Mouse (Mus musculus) lung, embryonic 14.5 days (tissue): ENCODE measurements around the gene Gfra1. TPM values are rescaled to one million over a fixed set of nuclear protein-coding genes. Genes with fewer than 3 reads are reported as not detected.

Experiments
- ATAC-seq: fragments of 200-750 bp; cut with Nextera tagmentation; 2 replicates; pipeline ENCODE4 v1.8.0; 2017; ENCODE audit warnings: mild to moderate bottlenecking, moderate TSS enrichment, moderate library complexity; ENCODE audit not compliant: insufficient read depth
- DNase-seq: peaks from one replicate; pipeline ENCODE4 v3.0.0-alpha.2; 2015
- H3K27ac ChIP-seq: fragments of 300-500 bp; sonication (generic); 2 replicates; pipeline ENCODE4 v1.5.1; 2014; ENCODE audit warnings: low read depth, mild to moderate bottlenecking, moderate library complexity
- H3K27me3 ChIP-seq: fragments of 300-500 bp; sonication (generic); 2 replicates; pipeline ENCODE4 v1.6.1; 2014; ENCODE audit warnings: low read length, control low read depth; ENCODE audit not compliant: insufficient read depth
- H3K36me3 ChIP-seq: fragments of 300-500 bp; sonication (generic); 2 replicates; pipeline ENCODE4 v1.6.1; 2014; ENCODE audit warnings: control low read depth; ENCODE audit not compliant: insufficient read depth
- H3K4me1 ChIP-seq: fragments of 300-500 bp; sonication (generic); 2 replicates; pipeline ENCODE4 v1.6.1; 2014; ENCODE audit warnings: antibody characterized with exemption, control low read depth; ENCODE audit not compliant: insufficient read depth
- H3K4me2 ChIP-seq: fragments of 300-500 bp; sonication (generic); 2 replicates; pipeline ENCODE4 v1.6.1; 2014; ENCODE audit warnings: mild to moderate bottlenecking
- H3K4me3 ChIP-seq: fragments of 300-500 bp; sonication (generic); 2 replicates; pipeline ENCODE4 v1.5.1; 2014; ENCODE audit warnings: low read depth, low read length
- H3K9ac ChIP-seq: fragments of 300-500 bp; sonication (generic); 2 replicates; pipeline ENCODE4 v1.6.1; 2014
- H3K9me3 ChIP-seq: fragments of 300-500 bp; sonication (generic); 2 replicates; pipeline ENCODE4 v1.6.1; 2016; ENCODE audit warnings: low read depth, low read length, control low read depth
- CTCF ChIP-seq: IDR thresholded peaks from 2 replicates; pipeline ENCODE4 v1.5.1; 2016; ENCODE audit warnings: antibody characterized with exemption, low read depth
- WGBS: fragments of 180-500 bp; shearing (Covaris S2); extraction: QIAGEN DNeasy Blood & Tissue Kit; methylation state at CpG from one replicate; pipeline ENCODE4 v1.1.7; 2014; 5-methylcytosine and 5-hydroxymethylcytosine counted together
- polyA plus RNA-seq: library from polyadenylated mRNA; unstranded; fragments of >200 nt; fragmentation: Nextera tagmentation; extraction: Ambion mirVana; gene quantifications from 2 replicates; pipeline ENCODE4 v1.2.1, GENCODE M21; 2014

The Gfra1 gene
- polyA plus RNA-seq, 1 experiment from 2014 or later = 6.7 TPM

DNA sequence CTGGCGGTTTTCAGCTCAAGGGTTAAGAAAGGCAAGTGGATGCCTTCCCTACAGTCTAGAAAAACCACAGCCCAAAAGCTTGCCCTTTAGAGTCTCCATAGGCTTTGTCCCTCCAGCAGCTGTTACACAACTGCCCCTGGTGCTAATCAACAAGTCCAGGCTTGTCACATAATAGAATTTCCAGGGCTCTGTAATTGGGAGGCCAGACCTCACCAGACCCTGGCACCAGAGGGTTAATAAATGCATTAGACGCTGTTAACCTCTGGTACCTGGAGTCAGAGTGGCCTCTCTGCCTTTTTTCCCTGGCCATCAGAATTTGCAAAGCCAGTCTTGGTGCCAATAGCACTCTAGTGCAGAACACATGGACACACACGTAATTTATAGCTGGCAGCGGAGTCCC is 211.6 kb downstream of the Gfra1 start:
- ATAC-seq (no peak), DNase-seq (no peak)
- H3K9ac ChIP-seq = no peak overlapping the region

DNA sequence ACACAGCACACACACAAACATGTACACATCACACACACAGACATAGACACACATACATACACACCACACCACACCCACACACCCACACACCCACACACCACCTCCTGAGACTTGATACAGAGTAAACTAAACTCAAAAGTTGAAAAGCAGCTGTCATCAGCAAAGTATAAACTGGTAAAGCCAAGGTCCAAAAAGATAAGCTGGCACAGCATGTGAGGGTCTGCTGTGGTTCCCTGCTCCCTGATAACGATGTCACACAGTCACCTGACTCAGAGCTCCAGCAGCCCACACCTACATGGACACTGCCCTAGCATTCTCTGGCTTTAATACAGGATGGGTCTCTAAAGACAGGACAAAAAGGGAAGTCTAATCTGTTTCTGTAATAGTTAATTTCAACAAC is 212.1 kb downstream of the Gfra1 start:
- no peak for DNase-seq
- no peak overlapping the region for H3K9ac ChIP-seq
- H3K4me2 ChIP-seq = no peak overlapping the region
- no peaks in the 10 kb centered on the region for H3K27me3 ChIP-seq
- no peak overlapping the region for H3K27ac ChIP-seq
- H3K36me3 ChIP-seq = no peaks in the 10 kb centered on the region
- H3K4me3 ChIP-seq = no peak overlapping the region
- 58% methylated on average over 1 of the region's 1 CpGs for WGBS
- peaks cover 4% of the 10 kb centered on the region; the same call in 1 of the 2 replicates for H3K4me1 ChIP-seq
- no peaks in the 10 kb centered on the region for H3K9me3 ChIP-seq
- TF ChIP-seq CTCF = no peak
- no peak for ATAC-seq

More for the DNA sequence above, 211.6 kb downstream of the Gfra1 start:
- Histone ChIP-seq H3K36me3 (no peaks in the 10 kb centered on the region), H3K27ac (no peak overlapping the region), H3K9me3 (no peaks in the 10 kb centered on the region), H3K27me3 (no peaks in the 10 kb centered on the region), H3K4me3 (no peak overlapping the region), H3K4me1 (peaks cover 4% of the 10 kb centered on the region; the same call in 1 of the 2 replicates), H3K4me2 (no peak overlapping the region)
- WGBS = 50% methylated on average over 4 of the region's 4 CpGs
- no peak for TF ChIP-seq CTCF

DNA sequence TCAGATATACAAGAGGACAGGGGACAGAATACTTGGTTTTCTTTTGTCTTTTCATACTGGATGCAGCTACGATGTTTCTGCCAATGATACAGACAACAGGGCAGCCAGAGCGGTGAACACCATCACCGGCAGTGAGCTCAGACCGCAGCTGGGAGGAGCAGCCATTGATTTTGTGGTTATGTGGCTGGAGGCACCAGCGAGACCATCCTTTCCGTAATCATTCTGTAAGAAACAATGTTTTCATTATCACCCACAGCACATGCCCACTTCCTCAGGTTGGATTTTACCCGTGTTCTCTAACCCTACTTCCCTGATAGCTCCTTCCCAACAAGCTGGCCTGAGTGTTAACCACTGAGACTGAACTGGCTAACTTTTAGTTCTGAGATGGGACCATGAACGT is 217.4 kb downstream of the Gfra1 start:
- TF ChIP-seq CTCF = no peak
- H3K9ac ChIP-seq = no peak overlapping the region
- WGBS = 83% methylated on average over 8 of the region's 8 CpGs
- no peaks in the 10 kb centered on the region for H3K27me3 ChIP-seq
- H3K4me2 ChIP-seq = no peak overlapping the region
- no peaks in the 10 kb centered on the region for H3K9me3 ChIP-seq
- ATAC-seq = no peak
- H3K36me3 ChIP-seq = no peaks in the 10 kb centered on the region
- H3K4me1 ChIP-seq = no peaks in the 10 kb centered on the region
- H3K4me3 ChIP-seq = no peak overlapping the region
- DNase-seq = no peak
- H3K27ac ChIP-seq = no peak overlapping the region

GRCm38 (mm10) chr19:58227725-58228124 is 228.0 kb downstream of the Gfra1 start:
- Histone ChIP-seq H3K36me3 (no peaks in the 10 kb centered on the region), H3K4me1 (0 out of 2 replicates have a peak, but pooled peaks cover 8% of the 10 kb centered on the region), H3K9me3 (no peaks in the 10 kb centered on the region), H3K27me3 (no peaks in the 10 kb centered on the region), H3K9ac (no peak overlapping the region), H3K4me3 (no peak overlapping the region), H3K27ac (no peak overlapping the region), H3K4me2 (peak overlapping the region; percentile 11; the same call in 1 of the 2 replicates)
- WGBS = 30% methylated on average over 9 of the region's 9 CpGs
- ATAC-seq (no peak), DNase-seq (peak; percentile 25)
- TF ChIP-seq CTCF = no peak

DNA sequence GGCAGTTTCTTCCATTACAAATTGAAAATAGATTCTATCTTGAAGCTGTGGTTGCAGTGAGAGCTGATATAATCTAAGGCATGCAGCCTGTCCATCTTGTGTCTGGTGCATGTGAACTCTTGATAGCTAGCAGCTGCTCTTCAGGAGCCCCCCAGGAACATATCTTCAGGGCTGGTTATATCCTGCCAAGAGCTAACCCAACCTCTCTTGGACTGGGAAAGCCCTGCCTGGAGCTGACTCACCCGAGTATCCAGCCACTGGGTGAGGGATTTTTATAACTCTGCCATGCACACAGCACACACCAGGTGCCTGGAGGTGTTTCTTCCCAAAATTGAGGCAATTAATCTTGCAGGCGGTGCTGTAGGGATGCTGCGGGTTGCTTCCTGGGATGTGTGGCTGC is 228.8 kb downstream of the Gfra1 start:
- WGBS = 36% methylated on average over 3 of the region's 3 CpGs
- Histone ChIP-seq H3K4me3 (no peak overlapping the region), H3K27ac (no peak overlapping the region), H3K27me3 (no peaks in the 10 kb centered on the region), H3K9me3 (no peaks in the 10 kb centered on the region), H3K4me2 (no peak overlapping the region), H3K4me1 (0 out of 2 replicates have a peak, but pooled peaks cover 8% of the 10 kb centered on the region), H3K36me3 (no peaks in the 10 kb centered on the region), H3K9ac (no peak overlapping the region)
- ATAC-seq (0 out of 2 replicates have a peak, but pooled peaks have one; percentile 45), DNase-seq (no peak)
- TF ChIP-seq CTCF = no peak

GRCm38 (mm10) chr19:58220061-58220831 is 235.5 kb downstream of the Gfra1 start:
- H3K27ac ChIP-seq = no peak overlapping the region
- ATAC-seq (no peak; the same call in 1 of the 2 replicates), DNase-seq (peak; percentile 57)
- H3K9ac ChIP-seq = no peak overlapping the region
- H3K36me3 ChIP-seq = no peaks in the 10 kb centered on the region
- 48% methylated on average over 25 of the region's 25 CpGs for WGBS
- H3K4me3 ChIP-seq = no peak overlapping the region
- H3K4me1 ChIP-seq = no peaks in the 10 kb centered on the region
- no peaks in the 10 kb centered on the region for H3K27me3 ChIP-seq
- H3K4me2 ChIP-seq = no peak overlapping the region
- no peaks in the 10 kb centered on the region for H3K9me3 ChIP-seq
- TF ChIP-seq CTCF = no peak

- DNase-seq = no peak
- Histone ChIP-seq H3K4me2 (no peak overlapping the region), H3K36me3 (no peaks in the 10 kb centered on the region), H3K27ac (no peak overlapping the region), H3K4me3 (no peak overlapping the region), H3K9me3 (no peaks in the 10 kb centered on the region), H3K9ac (no peak overlapping the region), H3K4me1 (no peaks in the 10 kb centered on the region), H3K27me3 (no peaks in the 10 kb centered on the region)
- ATAC-seq = no peak
- WGBS = 74% methylated on average over 4 of the region's 4 CpGs
- TF ChIP-seq CTCF = no peak
These were observed 238.1 kb downstream of the Gfra1 start for GRCm38 (mm10) chr19:58217591-58217990.
